Mouse (Mus musculus) stomach, postnatal 0 days (tissue): Measurements from ENCODE around the gene Gm20855. TPM values are rescaled to one million over a fixed set of nuclear protein-coding genes. Genes with fewer than 3 reads are reported as not detected.
"Not testable (repeated sequence)": the region's sequence is repeated elsewhere in the genome, so short reads cannot be mapped to it uniquely, and the experiment has no call there.

Source experiments
- ATAC-seq: fragments of 200-750 bp; cut with Nextera tagmentation; 2 replicates; pipeline ENCODE4 v1.8.0; 2017; ENCODE audit not compliant: low FRiP score, low TSS enrichment
- DNase-seq: peaks from one replicate; pipeline ENCODE4 v3.0.0-alpha.2; 2016; ENCODE audit warnings: low spot score
- H3K27ac ChIP-seq: fragments of 300-500 bp; sonication (generic); replicated peaks from 2 replicates; pipeline ENCODE4 v1.5.1; 2014; ENCODE audit warnings: mild to moderate bottlenecking, control low read depth
- H3K27me3 ChIP-seq: fragments of 300-500 bp; sonication (generic); 2 replicates; pipeline ENCODE4 v1.6.1; 2014; ENCODE audit warnings: low read length; ENCODE audit not compliant: control insufficient read depth, insufficient read depth
- H3K36me3 ChIP-seq: fragments of 300-500 bp; sonication (generic); 2 replicates; pipeline ENCODE4 v1.6.1; 2014; ENCODE audit warnings: low read length, mixed read lengths; ENCODE audit not compliant: control insufficient read depth, insufficient read depth
- H3K4me1 ChIP-seq: fragments of 300-500 bp; sonication (generic); replicated peaks from 2 replicates; pipeline ENCODE4 v1.6.1; 2014; ENCODE audit warnings: antibody characterized with exemption; ENCODE audit not compliant: control insufficient read depth, insufficient read depth
- H3K4me2 ChIP-seq: fragments of 300-500 bp; sonication (generic); replicated peaks from 2 replicates; pipeline ENCODE4 v1.6.1; 2014; ENCODE audit warnings: low read depth, mild to moderate bottlenecking, control low read depth, moderate library complexity
- H3K4me3 ChIP-seq: fragments of 300-500 bp; sonication (generic); 2 replicates; pipeline ENCODE4 v1.5.1; 2014; ENCODE audit warnings: low read depth, low read length, control low read depth
- H3K9ac ChIP-seq: fragments of 300-500 bp; sonication (generic); 2 replicates; pipeline ENCODE4 v1.6.1; 2014; ENCODE audit warnings: mild to moderate bottlenecking, low read length, control low read depth, mixed read lengths
- H3K9me3 ChIP-seq: fragments of 300-500 bp; sonication (generic); 2 replicates; pipeline ENCODE4 v1.6.1; 2016; ENCODE audit warnings: low read length; ENCODE audit not compliant: control insufficient read depth
- WGBS: fragments of 180-500 bp; shearing (Covaris S2); extraction: QIAGEN DNeasy Blood & Tissue Kit; methylation state at CpG from one replicate; pipeline ENCODE4 v1.1.7; 2014; 5-methylcytosine and 5-hydroxymethylcytosine counted together
- polyA plus RNA-seq: library from polyadenylated mRNA; unstranded; fragments of >200 nt; fragmentation: Nextera tagmentation; extraction: Ambion mirVana; gene quantifications from 2 replicates; pipeline ENCODE4 v1.2.1, GENCODE M21; 2015

The Gm20855 gene
- not detected in 2 replicates for polyA plus RNA-seq

- H3K27ac ChIP-seq, ATAC-seq, H3K27me3 ChIP-seq, H3K9ac ChIP-seq, DNase-seq, H3K9me3 ChIP-seq, H3K4me1 ChIP-seq, H3K4me2 ChIP-seq, H3K36me3 ChIP-seq, H3K4me3 ChIP-seq: not testable (repeated sequence)
- WGBS = no CpG with 5 or more reads among the region's 6 CpGs
These were observed at the start of gene Gm20855 for GRCm38 (mm10) chrY:35131733-35132132. TSS of gene Gm20855 (minus strand) at chrY:35131833.
